Mouse (Mus musculus) adrenal gland, adult 2 months (tissue): ENCODE data around the gene BC067074. TPM values are rescaled to one million over a fixed set of nuclear protein-coding genes. Genes with fewer than 3 reads are reported as not detected.

Experiments used
- DNase-seq: peaks from one replicate; pipeline ENCODE4 v3.0.0; 2021
- polyA plus RNA-seq: library from polyadenylated mRNA; depleted of rRNA; stranded (reverse); fragments of >200 nt; gene quantifications from 2 replicates; pipeline ENCODE4 v1.2.3, GENCODE M21; 2012
- total RNA-seq, 2 experiments: library from RNA; stranded (reverse); gene quantifications; 2 replicates each; pipeline ENCODE4 v1.2.3; 2021

The BC067074 gene
- total and polyA plus RNA-seq, 3 experiments = 0.48 to 0.98 (median 0.69) TPM

- peak; percentile 6 for DNase-seq
Observed at GRCm38 (mm10) chr13:113321972-113322371, 29.0 kb downstream of the BC067074 start.

DNA sequence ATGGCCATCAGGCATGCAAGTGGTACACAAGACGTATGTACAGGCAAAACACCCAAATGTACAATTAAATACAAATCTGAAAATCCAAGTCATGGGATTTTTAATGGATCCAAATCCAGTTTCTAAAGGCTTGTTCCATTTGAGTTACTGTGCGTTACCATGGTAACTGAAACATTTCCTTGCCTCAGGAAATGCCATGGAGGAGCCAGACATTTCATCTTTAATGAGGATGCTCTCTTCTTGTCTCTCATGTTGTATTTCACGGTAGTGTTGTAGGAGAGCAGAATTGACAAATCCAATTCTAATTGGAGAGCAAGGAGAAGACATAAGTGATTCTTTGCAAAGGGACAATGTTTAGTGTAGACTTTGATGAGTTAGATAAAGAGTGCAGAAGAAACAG, 31.3 kb downstream of the BC067074 start:
- DNase-seq = no peak

DNA sequence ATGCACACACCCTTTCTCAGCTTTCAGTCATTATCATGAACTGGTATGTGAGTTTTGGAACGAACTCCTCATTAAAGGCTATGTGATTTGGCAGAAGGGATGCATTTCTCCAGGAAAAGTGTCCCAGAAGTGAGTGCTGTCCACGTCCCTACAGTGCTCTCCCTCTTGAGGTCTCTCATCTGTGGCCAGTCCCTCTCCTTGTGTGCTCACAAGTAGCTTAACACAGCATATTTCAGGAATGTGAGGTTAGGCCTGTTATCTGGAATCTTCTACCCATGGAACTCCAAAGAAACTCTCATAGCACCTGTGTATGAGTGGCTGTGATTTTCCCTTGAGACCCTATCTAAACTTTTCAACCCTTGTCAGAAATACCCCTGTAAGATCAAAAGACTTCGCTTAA, 32.7 kb downstream of the BC067074 start:
- DNase-seq = no peak

GRCm38 (mm10) chr13:113332256-113332655, 39.3 kb downstream of the BC067074 start:
- DNase-seq = no peak

DNA sequence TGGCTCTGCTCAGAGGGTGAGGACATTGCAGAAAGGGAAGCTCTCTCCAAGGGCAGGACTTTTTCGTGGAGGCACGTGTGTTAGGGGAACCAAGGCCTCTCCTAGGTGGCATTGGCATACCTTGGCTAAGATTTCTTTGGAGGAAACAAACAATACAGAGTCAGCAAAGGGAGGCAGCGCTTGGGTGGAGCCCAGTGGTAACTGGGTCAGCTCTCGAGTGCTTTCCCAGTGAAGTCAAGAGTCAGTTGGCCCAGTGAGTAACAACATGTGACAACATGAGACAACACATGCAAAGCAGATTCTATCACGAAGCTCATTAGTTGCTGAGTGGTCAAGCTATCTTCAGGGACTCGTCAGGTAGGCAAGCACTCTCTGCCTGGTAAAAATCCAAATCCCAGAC, 40.4 kb downstream of the BC067074 start:
- no peak for DNase-seq

- DNase-seq = no peak
Observed at GRCm38 (mm10) chr13:113333931-113334330, 41.0 kb downstream of the BC067074 start.

- DNase-seq = no peak
Observed at GRCm38 (mm10) chr13:113334773-113335172, 41.8 kb downstream of the BC067074 start.

GRCm38 (mm10) chr13:113337223-113337858, 44.4 kb downstream of the BC067074 start:
- DNase-seq = peak; percentile 28

- no peak for DNase-seq
Observed at GRCm38 (mm10) chr13:113340644-113341043, 47.7 kb downstream of the BC067074 start.

- DNase-seq = no peak
Observed at GRCm38 (mm10) chr13:113341161-113341560, 48.2 kb downstream of the BC067074 start.

GRCm38 (mm10) chr13:113342355-113342919, 49.5 kb downstream of the BC067074 start:
- no peak for DNase-seq

GRCm38 (mm10) chr13:113350743-113351430, 57.9 kb downstream of the BC067074 start:
- no peak for DNase-seq

DNA sequence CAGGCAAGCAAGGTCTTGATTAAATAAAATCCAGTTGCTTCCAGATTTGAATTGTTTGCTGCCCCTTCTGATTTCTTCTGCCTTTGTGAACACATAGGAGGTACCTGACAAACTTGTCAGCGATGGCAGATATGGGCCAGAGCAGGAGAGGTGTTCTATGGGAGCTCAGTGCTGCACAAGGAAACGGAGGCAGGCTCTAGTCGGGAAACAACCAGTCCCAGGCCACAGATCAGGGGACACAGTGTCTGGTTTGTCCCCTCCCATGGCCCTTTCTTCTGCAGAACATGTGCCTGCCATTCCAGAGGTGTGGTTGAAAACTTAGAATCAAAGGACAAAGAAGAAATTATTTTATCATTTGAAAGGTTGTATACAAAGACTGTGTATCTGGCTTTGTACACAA, 60.6 kb downstream of the BC067074 start:
- DNase-seq = no peak

GRCm38 (mm10) chr13:113353955-113354354, 61.0 kb downstream of the BC067074 start:
- DNase-seq = no peak

DNA sequence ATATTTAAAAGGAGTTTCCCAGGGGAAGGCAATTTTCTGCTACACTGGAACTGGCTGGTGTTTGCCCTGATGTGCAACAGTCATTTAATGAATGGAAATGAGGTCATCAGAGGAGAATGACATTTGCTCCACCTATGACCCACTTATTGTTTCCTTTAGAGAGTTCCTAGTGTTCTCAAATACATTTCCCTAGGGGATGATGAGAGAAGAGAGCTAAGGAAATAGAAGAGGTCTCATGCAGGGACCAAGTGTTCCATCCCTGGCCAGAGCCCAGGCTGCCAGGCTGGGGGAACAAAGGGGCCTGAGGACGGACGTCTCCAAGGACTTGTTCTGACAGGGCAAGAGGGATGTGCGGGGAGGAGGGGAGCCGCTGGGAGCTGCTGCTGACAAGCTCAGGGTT, 62.1 kb downstream of the BC067074 start:
- DNase-seq = peak; percentile 14

- no peak for DNase-seq
Observed at GRCm38 (mm10) chr13:113357438-113358144, 64.6 kb downstream of the BC067074 start.

DNA sequence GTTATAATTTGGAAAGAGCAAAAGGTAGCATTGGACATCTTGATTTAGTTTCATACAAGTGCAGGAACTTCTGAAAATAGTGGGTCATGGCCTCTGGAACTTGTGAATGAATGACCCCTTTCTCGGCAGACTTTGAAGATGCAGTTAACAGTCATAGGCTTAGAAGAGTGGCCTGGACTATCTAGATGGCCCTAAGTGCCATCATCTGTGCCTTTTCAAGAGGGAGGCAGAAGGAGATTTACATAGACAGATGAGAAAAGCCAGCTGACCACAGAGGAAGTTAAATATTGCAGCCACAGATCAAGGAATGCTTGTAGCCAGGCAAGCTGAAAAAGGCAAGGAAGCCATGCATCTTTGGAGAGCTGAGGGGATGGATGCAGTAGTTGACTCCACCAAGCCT, 66.7 kb downstream of the BC067074 start:
- DNase-seq = no peak

DNA sequence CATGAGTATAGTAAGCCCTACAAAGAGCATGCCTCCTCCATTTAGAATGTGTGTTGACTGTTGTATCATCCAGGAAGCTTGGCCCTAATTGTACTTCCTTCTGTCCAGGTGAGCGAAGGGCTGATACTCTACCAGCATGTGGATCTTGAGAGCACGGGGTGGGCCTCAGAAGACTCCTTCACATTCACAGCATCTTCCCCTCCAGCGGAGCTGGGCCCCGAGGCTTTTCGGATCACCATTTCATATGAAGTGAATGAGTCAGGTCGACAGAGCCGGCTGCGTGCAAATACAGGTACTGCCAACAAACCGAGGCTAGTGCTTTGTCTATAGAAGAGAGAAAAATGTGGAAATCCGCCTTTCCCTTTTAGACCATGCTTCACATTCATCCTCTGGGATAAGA, 73.0 kb downstream of the BC067074 start:
- DNase-seq = no peak

DNA sequence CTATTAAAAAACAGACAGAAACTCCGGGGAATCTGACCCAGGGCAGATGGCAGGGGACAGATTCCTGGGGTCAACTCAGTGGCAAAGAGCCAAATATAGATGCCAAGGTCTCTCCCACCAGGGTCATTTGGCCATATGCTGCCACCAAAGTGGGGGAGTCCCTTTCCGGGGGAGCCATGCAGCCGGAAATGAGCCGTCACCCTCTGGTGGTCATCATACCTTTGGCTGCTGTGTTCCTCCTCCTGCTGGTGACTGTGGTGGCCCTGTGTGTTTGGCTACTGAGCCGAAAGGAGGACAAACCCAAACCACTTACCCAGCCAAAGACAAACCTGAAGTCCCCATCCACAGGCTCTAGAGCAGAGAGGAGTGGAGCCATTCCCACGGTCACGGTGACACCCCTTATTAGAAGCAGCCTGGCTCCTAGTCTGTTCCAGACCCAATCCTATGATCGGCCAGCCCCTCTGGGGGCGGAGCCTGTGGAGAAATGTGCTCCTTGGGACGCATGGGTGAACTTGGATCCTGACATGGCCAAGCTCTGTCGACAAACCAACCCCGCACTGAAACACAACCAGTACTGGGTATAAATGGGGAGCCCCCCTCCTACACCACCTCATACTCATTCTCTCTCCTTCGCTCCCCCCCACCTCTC, 76.1 kb downstream of the BC067074 start:
- DNase-seq = no peak

- DNase-seq = no peak
Observed at GRCm38 (mm10) chr13:113369622-113370021, 76.7 kb downstream of the BC067074 start.

GRCm38 (mm10) chr13:113373291-113374083, 80.5 kb downstream of the BC067074 start:
- no peak for DNase-seq

DNA sequence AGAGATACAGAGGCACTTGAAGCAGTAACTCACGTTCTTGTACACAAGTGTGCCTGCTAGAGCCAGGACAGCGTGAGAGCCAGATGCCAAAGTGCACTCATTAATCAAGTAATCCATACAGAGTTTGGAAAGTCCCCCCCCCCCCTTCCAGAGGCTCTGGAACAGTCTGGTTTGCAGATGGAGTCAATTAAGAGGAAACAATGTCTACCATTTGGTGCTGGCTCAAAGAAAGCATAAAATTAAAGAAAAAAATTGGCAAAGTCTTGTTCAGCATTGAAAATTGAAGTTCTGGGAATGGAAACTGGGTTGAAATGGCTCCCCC, 81.1 kb downstream of the BC067074 start:
- no peak for DNase-seq
